Mouse (Mus musculus) spleen, adult 2 months (tissue): ENCODE measurements around the gene Gm10644. TPM values are rescaled to one million over a fixed set of nuclear protein-coding genes. Genes with fewer than 3 reads are reported as not detected.

ENCODE experiments used
- DNase-seq, 2 experiments: peaks; one replicate each; pipeline versions ENCODE4 v3.0.0 to v3.0.0-alpha.2; 2012 to 2021; ENCODE audit warnings: low spot score in 2 of 2, low read depth in 1 of 2
- H3K27ac ChIP-seq: fragments of 200-500 bp; 2 replicates; pipeline ENCODE4 v1.5.1; 2012; ENCODE audit warnings: low read length, inconsistent platforms; ENCODE audit not compliant: insufficient read depth
- H3K27me3 ChIP-seq: fragments of 200-500 bp; 2 replicates; pipeline ENCODE4 v1.6.1; 2012; ENCODE audit warnings: mild to moderate bottlenecking, moderate library complexity, low read length, inconsistent platforms; ENCODE audit not compliant: control insufficient read depth, insufficient read depth
- H3K36me3 ChIP-seq: fragments of 200-500 bp; 2 replicates; pipeline ENCODE4 v1.6.1; 2012; ENCODE audit warnings: mild to moderate bottlenecking, low read length, inconsistent platforms; ENCODE audit not compliant: control insufficient read depth, insufficient read depth
- H3K4me1 ChIP-seq: fragments of 200-500 bp; 2 replicates; pipeline ENCODE4 v1.6.1; 2011; ENCODE audit warnings: inconsistent platforms; ENCODE audit not compliant: control insufficient read depth, insufficient read depth, insufficient read length
- H3K4me3 ChIP-seq: fragments of 200-500 bp; 2 replicates; pipeline ENCODE4 v1.5.1; 2011; ENCODE audit warnings: mild to moderate bottlenecking, inconsistent platforms; ENCODE audit not compliant: insufficient read depth, insufficient read length; ENCODE audit errors: extremely low read depth
- CTCF ChIP-seq: fragments of 200-500 bp; IDR thresholded peaks from 2 replicates; pipeline ENCODE4 v1.5.1; 2011; ENCODE audit warnings: mild to moderate bottlenecking, inconsistent platforms; ENCODE audit not compliant: insufficient read depth, insufficient read length, insufficient replicate concordance; ENCODE audit errors: extremely low read depth
- POLR2A ChIP-seq: fragments of 200-500 bp; IDR thresholded peaks from 2 replicates; pipeline ENCODE4 v1.6.1; 2011; ENCODE audit warnings: low read depth, low read length, inconsistent platforms
- WGBS: fragments of 180-500 bp; shearing (Covaris S2); methylation state at CpG from one replicate; pipeline ENCODE4 v1.1.7; 2018; 5-methylcytosine and 5-hydroxymethylcytosine counted together
- polyA plus RNA-seq: library from polyadenylated mRNA; depleted of rRNA; stranded (reverse); fragments of >200 nt; gene quantifications from 2 replicates; pipeline ENCODE4 v1.2.3, GENCODE M21; 2012

Gene Gm10644
- polyA plus RNA-seq, 1 experiment: 1.3 TPM

DNA sequence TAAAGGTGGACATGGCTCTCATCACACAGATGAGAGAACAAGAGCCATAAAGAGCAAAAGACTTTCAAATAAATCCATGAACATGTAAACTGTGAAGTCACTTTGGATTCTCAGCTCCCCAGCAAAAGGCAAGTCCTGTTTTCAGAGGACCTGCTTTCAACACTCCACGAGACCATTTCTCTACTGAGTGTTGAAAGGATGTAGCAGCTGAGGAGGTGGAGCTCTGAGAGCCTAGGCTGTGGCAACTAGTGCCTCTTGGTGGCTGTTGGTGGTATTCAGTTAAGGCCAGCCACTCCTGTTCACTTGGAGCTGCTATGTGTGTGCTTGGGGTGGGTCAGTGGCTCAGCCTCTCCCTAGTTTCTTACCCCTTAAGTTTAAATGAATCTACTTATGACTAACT lies 1.8 kb upstream of the Gm10644 start:
- peaks cover 3% of the 10 kb centered on the region; the same call in 1 of the 2 replicates for H3K4me1 ChIP-seq
- 3% methylated on average over 1 of the region's 1 CpGs for WGBS
- DNase-seq: no peak
- no peak for TF ChIP-seq POLR2A
- TF ChIP-seq CTCF: peak; percentile 15; the same call in 1 of the 2 replicates
- no peaks in the 10 kb centered on the region for H3K36me3 ChIP-seq
- no peaks in the 10 kb centered on the region for H3K27me3 ChIP-seq
- H3K27ac ChIP-seq: no peak overlapping the region
- no peak overlapping the region for H3K4me3 ChIP-seq

- Histone ChIP-seq H3K27me3 (no peaks in the 10 kb centered on the region), H3K4me1 (peaks cover 3% of the 10 kb centered on the region; the same call in 1 of the 2 replicates), H3K36me3 (no peaks in the 10 kb centered on the region), H3K27ac (no peak overlapping the region), H3K4me3 (peak overlapping the region; percentile 80; the same call in 1 of the 2 replicates)
- no peak for DNase-seq
- TF ChIP-seq POLR2A (no peak), CTCF (no peak)
- 4% methylated on average over 15 of the region's 15 CpGs for WGBS
Observed at GRCm38 (mm10) chr8:83955958-83956218, 883 bp upstream of the Gm10644 start.

GRCm38 (mm10) chr8:83954749-83955105 lies 278 bp downstream of the Gm10644 start:
- H3K27ac ChIP-seq: no peak overlapping the region
- no peaks in the 10 kb centered on the region for H3K27me3 ChIP-seq
- H3K36me3 ChIP-seq: no peaks in the 10 kb centered on the region
- peaks cover 3% of the 10 kb centered on the region; the same call in 1 of the 2 replicates for H3K4me1 ChIP-seq
- no peak for DNase-seq
- 3% methylated on average over 14 of the region's 14 CpGs for WGBS
- TF ChIP-seq POLR2A (no peak), CTCF (no peak)
- H3K4me3 ChIP-seq: peak overlapping the region; percentile 62

DNA sequence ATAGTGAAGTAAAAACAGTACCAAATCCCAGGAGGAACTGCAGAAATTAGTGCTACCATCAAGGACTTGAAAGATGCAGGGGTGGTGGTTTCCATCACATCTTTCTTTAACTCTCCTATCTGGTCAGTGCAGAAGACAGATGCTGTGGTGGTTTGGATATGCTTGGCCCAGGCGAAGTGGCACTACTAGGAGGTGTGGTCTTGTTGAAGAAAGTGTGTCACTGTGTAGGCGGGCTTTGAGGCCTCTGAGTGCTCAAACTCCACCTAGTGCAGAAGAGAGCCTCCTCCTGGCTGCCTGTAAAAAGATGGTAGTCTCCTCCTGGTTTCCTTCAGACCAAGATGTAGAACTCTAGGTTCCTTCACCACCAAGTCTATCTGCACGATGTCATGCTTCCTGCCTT lies 9.5 kb downstream of the Gm10644 start:
- TF ChIP-seq POLR2A: no peak
- H3K4me3 ChIP-seq: no peak overlapping the region
- no peak for DNase-seq

DNA sequence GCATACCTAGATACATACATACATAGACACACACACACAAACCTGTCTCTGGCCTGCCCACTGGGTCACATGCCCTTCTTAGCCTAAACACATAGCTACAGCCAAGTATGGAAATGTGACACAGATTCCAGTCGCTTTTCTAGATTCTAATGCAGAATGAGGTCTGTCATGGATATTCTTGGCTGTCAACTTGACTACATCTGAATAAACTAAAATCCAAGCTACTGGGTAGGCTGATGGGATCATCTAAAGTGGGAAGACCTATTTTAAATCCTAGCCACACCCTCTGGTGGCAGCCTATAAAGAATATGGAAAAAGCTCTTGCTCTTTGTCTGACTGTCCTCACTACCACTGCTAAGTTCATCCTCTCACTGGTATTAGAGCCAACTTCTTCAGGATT lies 12.6 kb downstream of the Gm10644 start:
- TF ChIP-seq POLR2A (no peak), CTCF (no peak)
- H3K36me3 ChIP-seq: 0 out of 2 replicates have a peak, but pooled peaks cover 1% of the 10 kb centered on the region
- no peaks in the 10 kb centered on the region for H3K27me3 ChIP-seq
- 87% methylated on average over 1 of the region's 1 CpGs for whole genome bisulfite sequencing
- no peak overlapping the region for H3K27ac ChIP-seq
- DNase-seq: no peak
- H3K4me3 ChIP-seq: no peak overlapping the region
- H3K4me1 ChIP-seq: no peaks in the 10 kb centered on the region

More for the DNA sequence above, 9.5 kb downstream of the Gm10644 start:
- WGBS: 60% methylated on average over 3 of the region's 3 CpGs
- Histone ChIP-seq H3K4me1 (no peaks in the 10 kb centered on the region), H3K27ac (no peak overlapping the region), H3K27me3 (no peaks in the 10 kb centered on the region), H3K36me3 (no peaks in the 10 kb centered on the region)

DNA sequence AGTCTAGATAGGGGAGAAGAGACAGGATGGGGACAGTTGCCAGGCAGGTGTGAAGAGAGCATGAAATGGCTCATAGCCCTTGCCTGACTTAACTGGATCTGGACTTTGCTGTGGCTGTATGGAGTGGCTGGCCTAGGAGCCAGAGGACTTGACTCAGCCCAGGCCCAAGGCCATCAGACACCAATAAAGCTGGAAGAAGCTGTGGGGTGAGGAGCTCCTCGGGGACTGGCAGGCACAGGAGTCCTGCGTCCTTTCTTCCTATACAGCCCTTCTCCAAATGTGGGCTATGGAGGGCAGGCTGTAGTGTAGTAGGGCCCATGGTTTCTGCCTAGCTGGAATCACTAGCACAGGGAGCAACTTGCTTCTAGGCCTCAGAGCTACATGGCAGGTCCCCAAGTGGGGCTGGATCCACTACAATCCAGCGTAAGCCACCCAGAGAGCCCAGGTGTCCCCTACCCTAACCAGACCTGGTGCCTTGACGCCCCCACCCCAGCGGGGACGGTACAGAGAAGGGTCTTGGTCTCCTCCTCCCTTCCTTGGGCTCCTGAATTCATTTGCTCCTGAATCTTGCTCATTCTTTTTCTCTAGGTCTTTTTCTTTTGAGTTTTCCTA lies 13.8 kb downstream of the Gm10644 start:
- no peak for DNase-seq
- WGBS: 90% methylated on average over 6 of the region's 6 CpGs

GRCm38 (mm10) chr8:83938330-83938729 lies 16.7 kb downstream of the Gm10644 start:
- Histone ChIP-seq H3K4me3 (no peak overlapping the region), H3K27me3 (no peaks in the 10 kb centered on the region), H3K36me3 (peaks cover 7% of the 10 kb centered on the region; the same call in 1 of the 2 replicates), H3K27ac (no peak overlapping the region), H3K4me1 (no peaks in the 10 kb centered on the region)
- no peak for TF ChIP-seq CTCF
- TF ChIP-seq POLR2A: no peak
- DNase-seq: no peak
- 94% methylated on average over 15 of the region's 15 CpGs for WGBS

More for the DNA sequence above, 13.8 kb downstream of the Gm10644 start:
- no peak for TF ChIP-seq POLR2A
- no peak for TF ChIP-seq CTCF
- Histone ChIP-seq H3K4me3 (no peak overlapping the region), H3K27me3 (no peaks in the 10 kb centered on the region), H3K27ac (no peak overlapping the region), H3K4me1 (no peaks in the 10 kb centered on the region), H3K36me3 (0 out of 2 replicates have a peak, but pooled peaks cover 1% of the 10 kb centered on the region)
